Mouse (Mus musculus) ovary, postnatal 14 days (tissue): ENCODE data around the gene Pou6f1.
"Not testable (repeated sequence)": the region's sequence is repeated elsewhere in the genome, so short reads cannot be mapped to it uniquely, and the experiment has no call there.

ENCODE experiments used
- DNase-seq: peaks from one replicate; pipeline ENCODE4 v3.0.0; 2022; ENCODE audit warnings: low spot score

Pou6f1 gene

DNA sequence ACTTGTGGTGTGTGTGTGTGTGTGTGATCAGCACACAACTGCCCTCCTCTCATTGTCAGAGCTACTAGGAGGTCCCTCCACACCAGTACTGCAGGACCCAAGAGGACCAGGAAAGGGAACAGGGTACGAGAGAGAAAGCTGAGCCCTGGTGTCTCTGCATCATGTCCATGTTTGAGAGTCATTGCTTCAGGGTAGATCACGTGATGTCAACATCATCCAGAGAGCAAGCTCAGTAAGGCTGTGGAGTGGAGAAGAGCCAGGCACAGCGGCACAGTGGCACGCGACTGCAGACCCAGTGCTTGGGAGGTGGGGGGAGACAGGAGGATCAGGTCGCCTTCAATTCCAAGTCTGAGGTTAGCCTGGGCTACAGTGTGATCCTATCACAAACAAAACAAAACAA is 23.4 kb downstream of the Pou6f1 start:
- no peak for DNase-seq

DNA sequence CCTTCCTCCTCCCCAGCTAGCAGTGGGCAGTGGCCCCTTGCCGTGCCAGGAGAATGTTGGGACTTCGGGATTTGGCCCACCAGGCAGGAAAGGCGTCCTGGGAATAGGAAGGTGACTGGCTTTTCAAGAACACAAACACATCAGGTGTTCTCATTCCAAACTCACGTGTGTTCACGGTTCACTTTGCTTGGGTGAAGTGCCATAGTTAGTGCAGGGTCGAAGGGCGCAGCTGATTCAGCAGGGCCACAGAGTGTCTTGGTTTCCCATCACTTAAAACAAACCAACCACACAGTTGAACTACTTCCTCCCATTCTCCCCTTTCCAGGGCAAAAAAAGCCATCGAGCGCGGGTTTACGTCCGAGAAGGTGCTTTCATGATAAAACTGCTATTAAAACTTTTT is 24.4 kb downstream of the Pou6f1 start:
- DNase-seq: no peak

DNA sequence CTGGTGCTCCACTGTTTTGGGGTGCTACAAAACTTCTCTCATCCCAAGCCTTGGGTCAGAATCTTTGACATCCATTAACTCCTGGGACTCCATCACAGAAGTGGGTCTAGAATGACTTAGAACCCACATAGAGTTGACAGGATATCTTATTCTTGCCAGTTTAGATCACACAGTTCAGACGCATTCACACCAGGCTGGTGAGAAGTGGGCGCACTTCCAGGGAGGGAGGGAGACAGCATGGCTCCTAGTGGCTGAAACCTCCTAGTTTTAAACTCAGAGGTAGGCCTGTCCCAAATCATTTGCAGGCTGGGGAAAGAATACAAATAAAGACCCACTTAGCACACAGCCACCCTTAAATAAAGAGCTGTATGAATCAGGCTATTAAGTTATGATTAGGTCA is 25.4 kb downstream of the Pou6f1 start:
- no peak for DNase-seq

DNA sequence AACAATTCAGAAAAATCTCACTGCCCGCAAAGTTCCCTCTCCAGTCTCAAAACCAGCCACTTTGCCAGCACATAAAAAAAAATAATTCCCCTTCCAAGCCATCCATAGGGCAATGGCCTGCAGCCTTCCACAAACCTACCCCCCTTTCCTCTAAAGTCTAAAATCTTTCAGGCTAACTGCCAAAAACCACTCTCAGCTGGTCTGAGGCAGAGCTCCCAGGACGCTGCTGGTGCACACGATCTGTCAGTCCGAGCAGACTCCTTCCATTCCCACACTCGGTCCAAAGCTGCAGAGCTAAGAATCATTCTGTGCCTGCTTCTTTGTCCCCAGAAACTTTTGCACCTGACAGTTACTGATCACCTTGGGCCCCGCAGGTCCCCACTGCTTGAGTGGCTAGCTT is 25.8 kb downstream of the Pou6f1 start:
- no peak for DNase-seq

DNA sequence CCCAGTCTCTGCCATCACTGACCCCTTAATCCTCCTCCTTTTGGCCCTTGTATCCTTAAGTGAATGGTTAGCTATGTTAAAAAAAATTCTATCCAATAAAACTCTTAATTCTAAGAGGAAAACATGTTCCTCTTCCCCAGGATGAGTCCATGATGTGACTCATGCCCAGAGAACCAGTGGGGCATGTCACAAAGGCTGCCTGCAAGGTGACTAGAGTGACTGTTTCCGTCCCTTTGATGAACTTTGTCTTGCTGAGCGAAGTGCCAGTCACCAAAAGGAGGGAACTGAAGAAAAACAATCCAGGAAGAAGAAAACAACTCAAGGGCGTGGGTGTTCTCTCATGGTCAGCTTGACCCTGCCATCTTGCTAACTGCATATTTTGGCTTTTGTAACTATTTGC is 30.5 kb downstream of the Pou6f1 start:
- no peak for DNase-seq

DNA sequence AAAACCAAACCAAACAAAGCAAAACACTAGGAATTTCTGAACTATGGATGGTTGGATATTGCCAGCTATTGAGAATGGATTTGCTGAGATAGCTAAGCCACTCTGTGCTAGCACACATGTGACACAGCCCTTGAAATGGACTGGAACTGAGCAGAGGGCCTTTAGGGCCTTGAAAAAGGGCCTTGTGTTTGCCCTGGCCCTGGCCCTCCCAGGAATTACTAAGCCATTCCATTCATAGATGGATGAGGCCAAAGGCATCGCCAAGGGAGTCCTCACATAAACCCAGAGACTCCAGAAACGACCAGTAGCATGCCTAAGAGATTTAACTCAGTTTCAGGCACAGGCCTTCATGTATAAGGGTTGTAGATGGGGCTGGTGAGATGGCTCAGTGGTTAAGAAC is 33.3 kb downstream of the Pou6f1 start:
- DNase-seq: no peak

DNA sequence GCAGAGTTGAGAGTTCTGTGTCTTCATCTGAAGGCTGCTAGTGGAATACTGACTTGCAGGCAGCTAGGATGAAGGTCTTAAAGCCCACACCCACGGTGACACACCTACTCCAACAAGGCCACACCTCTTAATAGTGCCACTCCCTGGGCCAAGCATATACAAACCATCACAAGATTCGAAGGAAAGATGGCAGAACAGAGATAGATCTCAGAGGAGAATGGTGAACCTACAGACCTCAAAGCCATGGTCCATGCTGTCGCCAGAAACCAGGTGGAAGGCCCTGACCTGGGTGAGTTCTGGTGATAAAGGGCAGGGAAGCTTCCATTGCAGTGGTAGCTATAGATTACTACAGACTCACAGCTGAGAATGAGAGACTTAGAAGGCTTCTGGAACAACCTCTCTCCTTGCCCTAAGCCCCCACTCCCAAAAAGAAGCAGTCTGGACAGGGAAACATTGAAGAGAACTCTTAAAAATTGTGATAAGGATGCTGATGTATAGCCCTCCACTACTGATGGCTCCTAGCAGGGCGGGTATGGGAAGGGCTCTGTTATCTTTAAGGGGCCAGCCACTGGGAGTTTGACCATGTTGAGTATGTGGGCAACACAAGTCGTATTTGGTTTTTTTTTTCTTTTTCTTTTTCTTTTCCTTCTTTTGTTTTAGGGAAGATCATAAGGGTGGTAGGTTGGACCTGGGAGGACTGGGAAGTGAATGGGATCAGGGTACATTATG is 41.9 kb downstream of the Pou6f1 start:
- no peak for DNase-seq

DNA sequence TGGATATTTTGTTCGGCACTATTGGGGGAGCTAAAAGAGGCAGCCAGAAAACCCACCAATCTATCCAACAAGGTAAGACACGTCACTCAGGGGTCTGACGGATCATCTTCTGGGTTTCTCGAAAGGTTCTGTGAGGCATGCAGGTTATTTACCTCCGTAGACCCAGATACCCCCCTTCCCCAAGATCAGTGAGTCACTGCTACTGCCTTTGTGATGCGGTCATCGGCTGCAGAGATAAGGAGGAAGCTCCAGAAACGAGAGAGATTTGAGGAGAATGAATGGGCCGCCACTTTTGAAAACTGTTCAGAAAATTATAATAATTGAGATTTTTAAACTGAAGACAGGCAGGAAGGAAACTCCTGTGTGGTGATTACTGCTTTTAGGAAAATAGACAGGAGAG is 43.4 kb downstream of the Pou6f1 start:
- DNase-seq: no peak

DNA sequence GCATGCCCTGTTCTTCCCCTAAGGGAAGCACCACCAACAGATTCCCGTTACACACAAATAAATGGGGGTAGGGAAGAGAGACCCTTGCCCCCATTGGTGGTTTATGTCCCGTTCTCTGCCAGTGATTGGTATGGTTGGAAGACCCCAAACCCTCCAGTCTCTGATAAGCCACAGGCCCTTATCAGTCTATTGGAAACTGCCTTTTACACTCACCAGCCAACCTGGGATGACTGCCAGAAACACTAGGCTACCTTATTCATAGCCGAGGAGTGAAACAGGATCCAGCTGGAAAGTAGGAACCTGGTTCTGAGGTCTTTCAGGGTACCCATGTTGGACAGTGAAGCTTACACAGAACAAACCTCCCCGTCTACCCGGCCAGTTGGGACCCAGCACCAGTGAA is 43.8 kb downstream of the Pou6f1 start:
- DNase-seq: no peak

DNA sequence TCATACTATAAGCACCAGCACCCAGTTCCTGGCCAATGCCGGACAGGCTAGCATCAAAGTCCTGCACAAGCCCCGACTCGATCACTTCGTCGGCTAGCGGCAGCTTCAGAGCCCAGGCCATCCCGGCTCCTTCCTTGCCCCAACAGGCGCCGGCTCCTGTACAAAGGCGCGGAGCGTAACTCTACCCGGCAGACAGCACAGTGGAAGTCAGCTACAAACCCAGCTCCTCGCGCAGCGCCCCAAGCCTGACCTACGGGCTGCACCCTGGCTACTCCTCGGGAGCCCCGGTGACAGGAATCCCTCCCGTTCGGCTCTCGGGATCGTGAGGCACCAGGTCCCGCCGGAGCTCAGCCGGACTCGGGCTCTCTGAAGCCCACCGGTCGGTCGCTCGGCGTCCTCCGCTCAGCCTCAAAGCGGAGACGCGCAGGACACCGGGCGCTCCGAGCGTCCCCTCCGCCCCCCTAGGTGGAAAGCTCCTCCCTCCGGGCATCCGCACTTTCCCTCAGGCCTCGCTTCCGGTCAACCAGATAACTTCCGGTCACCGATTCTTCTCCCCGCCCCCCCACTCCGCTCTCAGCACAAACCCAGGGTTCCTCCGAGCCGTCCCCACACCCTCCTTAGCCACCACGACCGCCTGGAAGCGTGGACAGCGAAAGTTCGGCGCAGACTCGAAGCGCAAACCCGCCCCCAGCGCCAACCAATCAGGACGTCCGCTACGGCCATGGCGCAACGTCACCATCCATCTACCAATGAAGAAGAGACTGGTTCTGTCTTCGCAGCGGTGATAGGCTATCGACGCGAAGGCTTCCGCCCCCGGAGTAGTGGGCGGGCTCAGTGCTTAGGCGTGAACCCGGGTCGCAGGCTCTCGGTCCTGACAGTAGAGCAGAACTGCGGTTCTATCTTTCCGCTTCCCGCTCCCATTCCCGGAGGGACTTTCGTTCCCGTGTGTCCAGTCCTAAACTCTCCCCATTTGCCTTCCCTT is 48.2 kb downstream of the Pou6f1 start, which contains the start of gene Tfcp2:
Gene Tfcp2, minus strand, starts transcription at position 683 of the 982 bp plus-strand sequence.
- DNase-seq: peak; percentile 95

DNA sequence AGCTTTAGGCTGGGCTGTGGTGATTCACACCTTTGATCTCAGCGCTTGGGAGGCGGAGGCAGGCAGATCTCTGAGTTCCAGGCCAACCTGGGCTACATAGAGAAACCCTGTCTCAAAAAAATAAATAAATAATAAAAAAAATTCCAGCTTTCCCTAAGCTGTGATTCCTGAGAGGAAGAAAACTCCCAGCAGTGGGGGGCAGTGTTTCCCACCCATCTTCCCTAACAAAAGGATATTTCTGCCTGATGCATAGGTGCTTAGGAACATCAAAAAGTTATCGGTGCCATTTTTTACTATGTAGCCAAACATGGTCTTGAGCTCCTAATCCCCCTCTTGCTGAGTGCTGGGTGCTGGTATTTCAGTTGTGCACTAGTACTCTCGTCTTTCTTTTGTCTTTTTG is 49.5 kb downstream of the Pou6f1 start:
- DNase-seq: no peak

DNA sequence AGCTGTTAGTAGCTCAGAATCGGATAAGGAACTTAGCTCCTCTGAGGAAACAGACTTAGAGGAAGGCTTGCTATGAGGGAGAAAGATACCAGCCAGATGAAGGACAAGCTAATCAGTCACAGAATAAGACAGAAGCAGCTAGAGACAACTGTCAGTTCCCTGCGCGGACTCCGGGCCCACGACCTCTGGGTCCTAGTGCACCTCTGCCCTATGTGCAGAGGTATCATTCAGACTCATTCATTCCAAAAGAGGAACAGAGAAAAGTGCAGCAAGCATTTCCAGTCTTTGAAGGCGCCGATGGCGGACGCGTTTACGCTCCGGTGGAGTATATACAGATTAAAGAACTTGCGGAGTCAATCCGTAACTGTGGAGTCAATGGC is 56.1 kb downstream of the Pou6f1 start:
- DNase-seq: not testable (repeated sequence)

DNA sequence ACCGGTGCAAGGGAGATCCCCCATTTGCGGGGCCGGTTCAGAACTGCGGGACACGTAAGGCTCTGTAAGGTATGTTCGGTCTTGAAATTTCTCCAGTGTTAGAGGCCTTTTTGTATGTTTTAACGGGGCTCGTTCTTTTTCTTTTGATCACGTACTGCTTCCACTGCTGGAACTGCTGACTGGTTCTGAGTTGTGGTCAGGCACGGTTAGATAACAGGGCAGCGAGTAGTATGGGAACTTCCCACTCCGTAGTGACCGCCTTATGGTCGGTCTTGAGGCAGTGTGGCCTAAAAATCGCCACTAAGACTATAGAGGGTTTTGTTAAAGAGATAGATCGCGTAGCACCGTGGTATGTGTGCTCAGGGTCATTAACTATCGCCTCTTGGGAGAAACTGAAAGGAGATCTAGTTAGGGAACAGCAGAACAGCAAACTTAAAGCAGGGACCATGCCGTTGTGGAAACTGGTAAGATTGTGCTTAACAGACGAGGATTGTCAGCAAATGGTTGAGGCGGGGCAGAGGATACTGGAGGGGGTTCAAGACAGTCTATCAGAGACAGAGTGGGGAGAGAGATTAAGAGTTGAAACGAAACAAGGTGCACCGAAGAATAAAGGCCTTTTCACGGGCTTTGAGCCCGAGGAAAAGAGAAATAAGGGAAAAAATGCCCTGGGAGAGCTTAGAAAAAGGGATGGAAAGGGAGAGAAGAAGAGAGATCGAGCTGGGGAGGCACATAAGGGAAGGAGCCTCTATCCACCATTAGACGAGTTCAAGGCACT is 56.7 kb downstream of the Pou6f1 start:
- DNase-seq: not testable (repeated sequence)

DNA sequence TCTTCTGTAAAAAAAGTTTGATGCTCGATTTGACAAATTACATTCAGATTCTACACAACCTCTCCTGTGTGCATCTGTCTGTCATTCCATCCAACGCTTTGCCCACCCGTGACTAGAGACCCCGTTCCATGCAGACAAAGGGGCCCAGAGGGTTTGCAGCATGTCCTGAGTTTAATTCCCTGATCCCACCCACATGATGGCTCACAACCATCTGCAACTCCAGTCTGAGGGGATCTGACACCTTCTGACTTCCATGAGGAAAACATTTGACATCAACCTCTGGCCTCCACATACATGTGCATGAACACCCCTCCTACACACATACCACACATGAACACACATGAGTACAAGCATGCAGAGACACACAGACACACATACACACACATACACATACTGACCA is 58.4 kb downstream of the Pou6f1 start:
- no peak for DNase-seq

DNA sequence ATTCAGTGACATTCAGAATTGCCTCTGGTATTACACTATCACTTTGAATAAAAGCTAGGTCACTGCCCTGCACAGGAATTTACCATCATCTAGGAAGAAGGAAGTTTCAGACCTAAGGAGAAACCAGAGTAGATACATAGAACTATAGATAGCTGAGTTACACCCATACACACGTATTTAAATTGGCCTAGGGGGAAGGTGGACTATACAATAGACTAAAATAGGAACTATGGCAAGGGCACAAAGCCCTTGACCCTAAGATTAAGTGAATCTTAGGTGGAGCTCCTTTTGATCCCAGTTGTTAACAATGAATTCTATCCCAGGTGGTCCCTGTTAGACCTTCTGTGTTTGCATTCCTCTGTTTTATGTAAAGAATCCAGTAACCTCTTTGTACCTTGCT is 58.8 kb downstream of the Pou6f1 start:
- DNase-seq: not testable (repeated sequence)

DNA sequence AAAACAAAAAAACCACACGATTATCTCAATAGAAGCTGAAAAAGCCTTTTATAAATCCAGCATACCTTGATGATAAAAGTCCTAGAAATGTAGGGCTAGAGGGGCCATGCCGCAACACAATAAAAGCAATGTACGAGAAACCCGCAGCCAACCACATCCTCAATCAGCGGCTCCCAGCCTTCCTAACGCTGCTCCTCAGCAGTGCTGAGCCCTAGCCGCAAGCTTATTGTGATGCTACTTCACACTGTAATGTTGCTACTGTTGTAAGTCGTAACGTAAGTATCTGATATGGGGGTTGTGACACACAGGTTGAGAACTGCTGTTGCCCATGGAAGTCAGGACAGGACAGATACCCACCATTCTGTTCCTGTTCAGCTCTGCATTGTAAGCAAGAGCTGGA is 60.4 kb downstream of the Pou6f1 start:
- no peak for DNase-seq

DNA sequence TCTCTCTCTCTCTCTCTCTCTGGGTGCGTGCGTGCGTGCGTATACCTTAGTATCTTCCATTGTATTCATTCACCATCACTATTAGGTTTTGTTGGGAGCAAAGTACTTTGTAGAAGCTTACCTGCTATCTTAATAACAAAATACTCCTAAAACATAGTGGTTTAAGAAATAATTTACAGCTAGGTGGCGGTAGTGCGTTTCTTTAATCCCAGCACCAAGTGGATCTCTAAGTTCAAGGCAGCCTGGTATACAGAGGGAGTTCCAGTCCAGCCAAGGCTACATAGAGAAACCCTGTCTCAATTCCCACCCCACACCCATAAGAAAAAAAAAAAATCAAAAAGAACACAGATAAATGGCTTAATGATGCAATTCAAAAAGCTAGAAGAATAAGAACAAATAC is 61.9 kb downstream of the Pou6f1 start:
- DNase-seq: no peak

DNA sequence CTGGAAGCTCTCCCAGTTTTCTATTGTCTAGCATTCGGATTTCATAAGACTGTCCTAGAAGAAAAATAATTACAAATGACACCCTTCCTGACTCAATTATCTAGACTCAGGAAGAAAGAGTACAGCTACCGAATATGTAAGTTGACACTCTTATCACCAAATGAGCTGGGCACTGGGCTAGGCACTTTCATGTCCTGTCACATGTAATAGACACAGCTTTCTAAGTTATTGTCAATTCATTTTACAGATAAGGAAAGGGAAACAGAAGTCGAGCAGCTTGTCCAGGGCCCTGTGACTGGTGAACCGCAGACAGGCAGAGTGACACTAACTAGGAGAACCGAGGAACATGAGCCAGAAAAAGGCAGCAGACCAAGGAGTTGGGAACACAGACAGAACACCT is 71.9 kb downstream of the Pou6f1 start:
- no peak for DNase-seq

DNA sequence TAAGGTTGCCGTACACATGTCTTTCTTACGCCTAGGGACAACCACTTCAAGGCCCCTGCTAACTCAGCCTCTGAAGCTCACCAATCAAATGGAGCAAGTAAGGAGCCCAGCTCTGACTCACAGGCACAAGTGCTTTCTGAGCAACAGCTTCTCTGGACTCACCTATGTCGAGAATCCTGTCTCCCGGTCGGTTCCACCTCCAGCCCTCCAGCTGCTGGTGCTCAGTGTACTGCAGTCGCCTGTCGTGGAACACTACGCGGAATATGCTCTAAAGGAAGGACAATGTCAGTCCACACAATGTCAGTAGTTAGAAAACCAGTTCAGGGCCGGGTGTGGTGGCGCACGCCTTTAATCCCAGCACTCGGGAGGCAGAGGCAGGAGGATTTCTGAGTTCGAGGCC is 74.4 kb downstream of the Pou6f1 start:
- DNase-seq: no peak
